Mouse (Mus musculus): ENCODE measurements around the gene Hint1.

DNA sequence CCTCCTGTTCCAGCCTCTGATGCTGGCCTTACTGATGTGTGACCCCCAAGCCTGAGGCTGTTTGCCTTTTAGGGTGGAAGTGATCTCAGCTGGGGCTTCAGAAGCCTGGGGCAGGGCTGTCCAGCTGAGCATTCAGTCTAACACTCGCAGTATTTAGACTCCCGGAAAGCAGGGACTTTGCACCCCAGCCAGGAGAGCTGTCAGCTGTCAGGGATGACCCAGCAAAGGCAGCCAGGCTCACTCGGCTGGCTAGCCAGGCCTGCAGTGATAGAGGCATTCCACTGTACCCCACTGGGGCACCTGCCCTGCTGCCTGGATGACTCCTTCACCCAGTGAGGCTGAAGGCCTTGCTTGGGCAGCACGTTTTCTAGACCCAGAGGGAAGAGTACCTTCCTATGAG, 39.7 kb downstream of the Hint1 start:
- no peak for TF ChIP-seq POLR2A (IDR thresholded peaks at IDR 0.05; ENCODE audit: borderline replicate concordance, low read depth, low read length)
- TF ChIP-seq CTCF (IDR thresholded peaks at IDR 0.05; ENCODE audit: low read depth, low read length) = no peak

Data from bone marrow macrophage, adult 2 months (primary cell).